Mouse (Mus musculus) c-Kit-negative CD71-positive TER-119-positive erythroid progenitor cells, embryonic 14.5 days (primary cell): ENCODE data around the gene Cdc26.

Experiments used
- DNase-seq: peaks from one replicate; pipeline ENCODE4 v3.0.0-alpha.2; 2013; ENCODE audit warnings: low read depth, low spot score

The Cdc26 gene

GRCm38 (mm10) chr4:62408601-62409282 is at the start of gene Cdc26, which contains the start of gene Prpf4:
Gene Cdc26 (minus strand): TSS chr4:62408642.
Gene Prpf4 (plus strand): TSS chr4:62408797.
- DNase-seq = peak; percentile 98

GRCm38 (mm10) chr4:62454995-62455394 is 46.6 kb upstream of the Cdc26 start:
- peak; percentile 9 for DNase-seq

GRCm38 (mm10) chr4:62440986-62441385 is 32.5 kb upstream of the Cdc26 start:
- no peak for DNase-seq

- no peak for DNase-seq
These were observed 32.1 kb upstream of the Cdc26 start for GRCm38 (mm10) chr4:62440544-62440943.

GRCm38 (mm10) chr4:62439793-62440192 is 31.4 kb upstream of the Cdc26 start:
- no peak for DNase-seq

- no peak for DNase-seq
These were observed 29.4 kb upstream of the Cdc26 start for GRCm38 (mm10) chr4:62437871-62438270.

GRCm38 (mm10) chr4:62437256-62437778 is 28.9 kb upstream of the Cdc26 start:
- DNase-seq = no peak

GRCm38 (mm10) chr4:62435081-62435480 is 26.6 kb upstream of the Cdc26 start, which contains the start of gene Rnf183:
Gene Rnf183 (minus strand): TSS chr4:62435252.
- DNase-seq = no peak

GRCm38 (mm10) chr4:62433939-62434870 is 25.8 kb upstream of the Cdc26 start:
- no peak for DNase-seq

GRCm38 (mm10) chr4:62431522-62431921 is 23.1 kb upstream of the Cdc26 start:
- DNase-seq = peak; percentile 92

GRCm38 (mm10) chr4:62430678-62431077 is 22.2 kb upstream of the Cdc26 start:
- no peak for DNase-seq

- DNase-seq = no peak
These were observed 21.2 kb upstream of the Cdc26 start for GRCm38 (mm10) chr4:62429616-62430015.

- no peak for DNase-seq
These were observed 19.7 kb upstream of the Cdc26 start for GRCm38 (mm10) chr4:62427978-62428758.

- DNase-seq = no peak
These were observed 17.4 kb upstream of the Cdc26 start for GRCm38 (mm10) chr4:62425891-62426290.

- no peak for DNase-seq
These were observed 10.6 kb upstream of the Cdc26 start for GRCm38 (mm10) chr4:62419091-62419490.

- DNase-seq = no peak
These were observed 10.0 kb upstream of the Cdc26 start for GRCm38 (mm10) chr4:62418448-62418847.

- DNase-seq = no peak
These were observed 3.2 kb upstream of the Cdc26 start for GRCm38 (mm10) chr4:62411606-62412005.

GRCm38 (mm10) chr4:62410325-62410724 is 1.9 kb upstream of the Cdc26 start:
- DNase-seq = no peak

GRCm38 (mm10) chr4:62409615-62410014 is 1.2 kb upstream of the Cdc26 start:
- no peak for DNase-seq

GRCm38 (mm10) chr4:62407730-62408582 is 486 bp downstream of the Cdc26 start:
- peak; percentile 61 for DNase-seq

- no peak for DNase-seq
These were observed 2.3 kb downstream of the Cdc26 start for GRCm38 (mm10) chr4:62406133-62406532.
